Mouse (Mus musculus) common myeloid progenitor, adult 5-6 weeks (primary cell): ENCODE results near the gene Dync2li1. TPM values are rescaled to one million over a fixed set of nuclear protein-coding genes. Genes with fewer than 3 reads are reported as not detected.

Experiments
- ATAC-seq: replicated peaks from 2 replicates; pipeline ENCODE4 v1.8.0; 2016; ENCODE audit warnings: low read depth, mild to moderate bottlenecking, moderate TSS enrichment, inconsistent platforms; ENCODE audit not compliant: poor library complexity, severe bottlenecking
- total RNA-seq: library from RNA; stranded (forward); fragments of 200-1000, 187-1606 nt; gene quantifications from 2 replicates; pipeline ENCODE4 v1.2.3, GENCODE M21; 2017

Gene Dync2li1
- total RNA-seq, 1 experiment from 2014 or later: 3.8 TPM

- ATAC-seq: no peak
These were observed 16.0 kb downstream of the Dync2li1 start for GRCm38 (mm10) chr17:84642324-84642723.

- no peak for ATAC-seq
These were observed 18.2 kb downstream of the Dync2li1 start for GRCm38 (mm10) chr17:84644292-84645050.

GRCm38 (mm10) chr17:84645119-84645518, 18.8 kb downstream of the Dync2li1 start:
- ATAC-seq: no peak

- no peak for ATAC-seq
These were observed 19.6 kb downstream of the Dync2li1 start for GRCm38 (mm10) chr17:84645894-84646293.

GRCm38 (mm10) chr17:84646477-84646876, 20.2 kb downstream of the Dync2li1 start:
- ATAC-seq: no peak

GRCm38 (mm10) chr17:84647630-84648029, 21.3 kb downstream of the Dync2li1 start:
- peak; percentile 87 for ATAC-seq

GRCm38 (mm10) chr17:84650302-84651017, 24.2 kb downstream of the Dync2li1 start:
- ATAC-seq: no peak

GRCm38 (mm10) chr17:84653544-84653943, 27.2 kb downstream of the Dync2li1 start:
- no peak for ATAC-seq

- no peak for ATAC-seq
These were observed 29.9 kb downstream of the Dync2li1 start for GRCm38 (mm10) chr17:84656205-84656604.

- no peak for ATAC-seq
These were observed 30.5 kb downstream of the Dync2li1 start for GRCm38 (mm10) chr17:84656653-84657421.

GRCm38 (mm10) chr17:84657422-84657732, 31.1 kb downstream of the Dync2li1 start:
- no peak for ATAC-seq

- no peak for ATAC-seq
These were observed 31.5 kb downstream of the Dync2li1 start for GRCm38 (mm10) chr17:84657782-84658181.

- ATAC-seq: no peak
These were observed 31.9 kb downstream of the Dync2li1 start for GRCm38 (mm10) chr17:84658195-84658594.

- no peak for ATAC-seq
These were observed 32.7 kb downstream of the Dync2li1 start for GRCm38 (mm10) chr17:84658951-84659350.

- ATAC-seq: no peak
These were observed 38.8 kb downstream of the Dync2li1 start for GRCm38 (mm10) chr17:84665053-84665452.

- ATAC-seq: peak; percentile 14; the same call in 1 of the 2 replicates
These were observed 39.4 kb downstream of the Dync2li1 start for GRCm38 (mm10) chr17:84665691-84666090.

- ATAC-seq: no peak
These were observed 41.6 kb downstream of the Dync2li1 start for GRCm38 (mm10) chr17:84667848-84668247.

GRCm38 (mm10) chr17:84672376-84673369, 46.4 kb downstream of the Dync2li1 start:
- ATAC-seq: no peak

- no peak for ATAC-seq
These were observed 47.8 kb downstream of the Dync2li1 start for GRCm38 (mm10) chr17:84674048-84674447.

GRCm38 (mm10) chr17:84675204-84675603, 48.9 kb downstream of the Dync2li1 start:
- no peak for ATAC-seq
